Mouse (Mus musculus): ENCODE measurements around the gene Homer2. TPM values are rescaled to one million over a fixed set of nuclear protein-coding genes. Genes with fewer than 3 reads are reported as not detected.

Homer2 gene
- polyA plus RNA-seq, 1 experiment from 2014 or later = 36.7 TPM

DNA sequence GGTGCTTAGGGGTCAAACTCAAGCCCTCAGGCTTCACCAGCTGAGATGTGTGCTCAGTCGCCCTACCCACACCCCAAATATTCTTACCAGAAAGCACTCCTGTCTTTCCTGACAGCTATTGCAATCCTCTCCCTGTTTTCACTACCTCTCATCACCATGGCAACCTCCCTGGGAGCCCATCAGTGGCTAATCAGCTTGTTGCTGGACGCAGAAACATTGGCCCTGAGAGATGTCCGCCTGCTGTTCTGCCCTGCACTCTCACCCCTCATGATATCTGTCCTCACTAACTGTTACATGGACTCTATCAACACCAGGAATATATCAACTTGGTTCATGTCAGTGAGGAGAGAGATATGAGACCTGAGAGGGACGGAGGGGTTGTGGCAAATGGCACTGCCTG is 153.7 kb downstream of the Homer2 start:
- H3K36me3 ChIP-seq = no peaks in the 10 kb centered on the region
- 64% methylated on average over 4 of the region's 4 CpGs for WGBS
- H3K9me3 ChIP-seq = 0 out of 2 replicates have a peak, but pooled peaks cover 3% of the 10 kb centered on the region
- no peaks in the 10 kb centered on the region for H3K4me1 ChIP-seq
- H3K4me2 ChIP-seq (replicated peaks) = no peak overlapping the region
- H3K27me3 ChIP-seq = no peaks in the 10 kb centered on the region
- no peak overlapping the region for H3K27ac ChIP-seq
- no peak overlapping the region for H3K4me3 ChIP-seq
- no peak for ATAC-seq (ENCODE audit: low FRiP score, low read depth)
- H3K9ac ChIP-seq = no peak overlapping the region

Other genes with a start within 250 kb of the Homer2 start
- 0.11 and 0.52 TPM in 2 replicates for gene Ap3b2, start 213.6 kb downstream of the Homer2 start, polyA plus RNA-seq (2015; fragmentation: Nextera tagmentation; extraction: Ambion mirVana)
- not detected in 2 replicates for gene BC048679, start 209.2 kb downstream of the Homer2 start, polyA plus RNA-seq (2015; fragmentation: Nextera tagmentation; extraction: Ambion mirVana)
- gene Fsd2, start 140.6 kb downstream of the Homer2 start, polyA plus RNA-seq (2015; fragmentation: Nextera tagmentation; extraction: Ambion mirVana) = 0.33 and 0.51 TPM in 2 replicates
- 4.0 and 4.1 TPM in 2 replicates for gene Whamm, start 136.3 kb downstream of the Homer2 start, polyA plus RNA-seq (2015; fragmentation: Nextera tagmentation; extraction: Ambion mirVana)
- gene Ramac, start 55.4 kb upstream of the Homer2 start, polyA plus RNA-seq (2015; fragmentation: Nextera tagmentation; extraction: Ambion mirVana) = 118 and 124 TPM in 2 replicates
- gene 3110040N11Rik, start 82.0 kb upstream of the Homer2 start, polyA plus RNA-seq (2015; fragmentation: Nextera tagmentation; extraction: Ambion mirVana) = 57.3 and 62.4 TPM in 2 replicates
- 65.9 and 72.8 TPM in 2 replicates for gene Btbd1, start 121.9 kb upstream of the Homer2 start, polyA plus RNA-seq (2015; fragmentation: Nextera tagmentation; extraction: Ambion mirVana)
- gene Gm10160, start 148.3 kb upstream of the Homer2 start, polyA plus RNA-seq (2015; fragmentation: Nextera tagmentation; extraction: Ambion mirVana) = not detected in 2 replicates
- gene Tm6sf1, start 151.5 kb upstream of the Homer2 start, polyA plus RNA-seq (2015; fragmentation: Nextera tagmentation; extraction: Ambion mirVana) = 17.0 and 19.5 TPM in 2 replicates
- gene Hdgfl3, start 226.9 kb upstream of the Homer2 start, polyA plus RNA-seq (2015; fragmentation: Nextera tagmentation; extraction: Ambion mirVana) = 24.5 and 26.9 TPM in 2 replicates

Measured in limb, embryonic 13.5 days (tissue).